In the genomic region with DNA sequence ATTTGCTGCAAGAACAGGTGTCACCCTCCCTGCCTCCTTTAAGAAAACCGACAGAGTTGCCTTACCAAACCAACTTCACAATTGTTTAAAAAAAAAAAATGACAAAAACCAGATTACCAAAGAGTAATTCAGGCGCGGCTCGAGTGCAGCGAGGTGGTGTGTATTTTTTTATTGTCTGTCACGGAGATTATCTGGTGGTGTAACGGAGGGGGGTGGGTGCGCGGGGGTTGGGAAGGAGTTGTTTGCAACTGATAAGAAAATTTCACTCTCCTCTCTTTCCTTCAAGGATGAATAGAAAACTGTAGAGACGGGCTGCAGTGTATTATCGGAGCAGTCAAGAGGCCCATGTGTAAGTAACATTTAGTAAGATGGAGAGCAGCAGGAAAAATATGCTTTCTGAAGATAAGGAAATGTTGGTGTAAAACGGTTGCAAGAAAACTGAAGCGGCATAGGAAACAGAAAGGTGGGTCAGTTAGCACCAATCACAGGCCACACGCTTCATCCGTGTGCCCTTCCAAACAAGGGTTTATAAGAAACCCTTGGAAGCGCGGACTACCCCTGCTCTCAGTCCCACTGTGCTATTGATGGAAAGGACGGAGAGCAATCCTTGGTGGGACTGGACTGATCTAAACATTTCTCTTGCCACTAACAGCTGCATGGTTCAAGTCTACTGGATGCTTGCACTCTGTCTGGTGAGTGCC, we compare ENCODE assay signal across 11 mouse cellular contexts. TPM values are rescaled to one million over a fixed set of nuclear protein-coding genes. Genes with fewer than 3 reads are reported as not detected.
DNase-seq lines count a peak whose midpoint lies in the region; ATAC-seq and TF ChIP-seq lines count a peak whose summit lies in the region.
"Had no signal": no experiment of that assay in that cellular context is flagged by ENCODE, and none has a peak within 500 bp of the region (broad histone marks: within the 10 kb centered on the region; RNA-seq: fewer than 3 reads in every experiment).

No protein-coding gene starts in this region.

- H3K27ac ChIP-seq in spleen, adult 2 months (ENCODE audit: insufficient read depth, low read length), result peak overlapping the region; percentile 31
- H3K27ac ChIP-seq in liver, embryonic 16.5 days (ENCODE audit: low read length), result peak overlapping the region; percentile 96

- no peaks in the 10 kb centered on the region for H3K36me3 ChIP-seq in spleen, adult 2 months (ENCODE audit: control insufficient read depth, insufficient read depth, low read length)
- no peaks in the 10 kb centered on the region for H3K36me3 ChIP-seq in liver, embryonic 16.5 days (ENCODE audit: control insufficient read depth, insufficient read depth)

- TF ChIP-seq POLR2A in spleen, adult 2 months (IDR thresholded peaks at IDR 0.05; ENCODE audit: low read depth, low read length), result no peak

- H3K4me2 ChIP-seq in liver, embryonic 16.5 days (ENCODE audit: low read depth, low read length), result peak overlapping the region; percentile 57

- DNase-seq in CD4-positive, CD25-positive, alpha-beta regulatory T cell, adult 2 months (ENCODE audit: low read depth, low spot score), result peak; percentile 37
- no peak for DNase-seq in spleen, adult 2 months (ENCODE audit: low read depth in 1 of 2, low spot score in 2 of 2)
- DNase-seq in spleen, adult 18-20 months, result no peak
- peak; percentile 40 to 54 for DNase-seq in thymus, postnatal 36 days
- no peak for DNase-seq in embryo, embryonic 9.5 days (ENCODE audit: extremely low spot score)
- DNase-seq: adrenal gland, adult 8-10 months; gastrocnemius, postnatal 14 days had no signal

- H3K4me3 ChIP-seq in spleen, adult 2 months (ENCODE audit: extremely low read depth, insufficient read depth, insufficient read length), result peak overlapping the region; percentile 42
- peak overlapping the region; percentile 62 for H3K4me3 ChIP-seq in liver, embryonic 16.5 days (ENCODE audit: low read depth, low read length)
- H3K4me3 ChIP-seq: myocyte had no signal

- no peaks in the 10 kb centered on the region for H3K9me3 ChIP-seq in liver, embryonic 16.5 days (replicated peaks; ENCODE audit: control insufficient read depth, low read length)

- H3K4me1 ChIP-seq in spleen, adult 2 months (ENCODE audit: control insufficient read depth, insufficient read depth, insufficient read length), result peaks cover 7% of the 10 kb centered on the region; the same call in 1 of the 2 replicates
- H3K4me1 ChIP-seq in liver, embryonic 16.5 days (ENCODE audit: control insufficient read depth, low read depth, low read length), result peaks cover 33% of the 10 kb centered on the region

- H3K9ac ChIP-seq in liver, embryonic 16.5 days (ENCODE audit: low read depth, low read length), result peak overlapping the region; percentile 66

- no peaks in the 10 kb centered on the region for H3K27me3 ChIP-seq in spleen, adult 2 months (ENCODE audit: control insufficient read depth, insufficient read depth, low read length)
- H3K27me3 ChIP-seq in liver, embryonic 16.5 days (ENCODE audit: control insufficient read depth, insufficient read depth, low read depth, low read length), result no peaks in the 10 kb centered on the region

- ATAC-seq in CD4-positive, CD25-positive, alpha-beta regulatory T cell, adult 4 months, result no peak
- ATAC-seq in liver, embryonic 16.5 days (ENCODE audit: low read depth), result peak; percentile 93
- ATAC-seq in cerebellum, adult (ENCODE audit: insufficient number of reproducible peaks, low FRiP score, low TSS enrichment), result no peak

- TF ChIP-seq CTCF in spleen, adult 2 months (IDR thresholded peaks at IDR 0.05; ENCODE audit: extremely low read depth, insufficient read depth, insufficient read length, insufficient replicate concordance), result no peak

- 4% methylated on average over 18 of the region's 18 CpGs for WGBS in spleen, adult 2 months
- 7% methylated on average over 18 of the region's 18 CpGs for WGBS in liver, embryonic 16.5 days (ENCODE audit: insufficient replicate concordance)

RNA-seq across cellular contexts. Expression of gene Cdk17, which starts 17.2 kb away (rescaled TPM):
- polyA plus RNA-seq in CD4-positive, CD25-positive, alpha-beta regulatory T cell, adult 4 months (2017; shearing (Covaris generic)), result 10 to 100 TPM; 42.2 to 62.3 TPM
- 18.5 and 27.3 TPM in 2 replicates for polyA plus RNA-seq in spleen, adult 2 months (2012; rRNA removed)
- 8.3 and 8.7 TPM in 2 replicates for polyA plus RNA-seq in liver, embryonic 16.5 days (2015; fragmentation: Nextera tagmentation; extraction: Ambion mirVana)

Comparison
In these comparisons a context has a peak if more than half of its experiments do, and no peak if none do; other contexts are left out.
1. DNase-seq: peak in CD4-positive, CD25-positive, alpha-beta regulatory T cell, adult 2 months (single experiment) and thymus, postnatal 36 days (2 of 2); none in spleen, adult 2 months (0 of 2), spleen, adult 18-20 months (0 of 2) and embryo, embryonic 9.5 days (single experiment).